Mouse (Mus musculus): ENCODE results near the gene Ltbp1.

Gene Ltbp1

DNA sequence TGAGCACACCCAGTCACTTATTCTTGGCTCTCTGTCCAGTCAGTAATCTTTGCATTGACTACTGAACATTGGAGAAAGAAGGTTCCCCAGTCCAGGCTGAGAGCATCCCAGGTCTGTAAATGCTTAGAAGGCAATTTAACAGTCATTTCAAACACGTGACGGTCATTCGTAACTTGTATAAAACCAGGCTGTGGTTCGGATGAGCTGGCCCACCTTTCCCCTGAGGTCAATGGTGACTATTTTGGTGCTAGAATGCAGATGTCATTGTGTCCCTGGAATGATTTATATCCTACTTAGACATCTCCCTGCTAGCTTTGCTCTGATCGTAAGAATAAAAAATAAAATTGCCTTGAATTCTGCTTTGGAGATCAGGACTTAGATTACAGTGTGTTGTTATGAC, 63.9 kb downstream of the Ltbp1 start:
- no peak for DNase-seq

DNA sequence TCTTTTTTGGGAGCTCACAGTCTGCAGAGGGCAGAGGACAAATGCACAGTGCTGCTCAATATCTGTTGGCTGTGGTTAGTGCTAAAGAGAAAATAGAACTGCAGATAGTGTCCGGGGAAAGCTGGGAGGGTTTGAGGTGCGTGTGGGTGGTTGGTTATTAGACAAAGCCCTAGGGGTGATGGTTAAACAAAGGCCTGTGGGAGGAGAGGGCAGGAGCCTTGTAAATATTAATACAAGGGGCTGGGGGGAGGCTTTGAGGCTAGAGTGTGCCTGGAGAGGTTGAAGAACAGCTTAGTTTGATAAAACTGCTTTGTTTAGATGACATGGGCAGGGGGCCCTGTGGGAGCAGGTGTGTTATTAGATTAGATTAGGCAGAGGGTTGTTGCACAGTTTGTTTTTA, 65.8 kb downstream of the Ltbp1 start:
- no peak for DNase-seq

DNA sequence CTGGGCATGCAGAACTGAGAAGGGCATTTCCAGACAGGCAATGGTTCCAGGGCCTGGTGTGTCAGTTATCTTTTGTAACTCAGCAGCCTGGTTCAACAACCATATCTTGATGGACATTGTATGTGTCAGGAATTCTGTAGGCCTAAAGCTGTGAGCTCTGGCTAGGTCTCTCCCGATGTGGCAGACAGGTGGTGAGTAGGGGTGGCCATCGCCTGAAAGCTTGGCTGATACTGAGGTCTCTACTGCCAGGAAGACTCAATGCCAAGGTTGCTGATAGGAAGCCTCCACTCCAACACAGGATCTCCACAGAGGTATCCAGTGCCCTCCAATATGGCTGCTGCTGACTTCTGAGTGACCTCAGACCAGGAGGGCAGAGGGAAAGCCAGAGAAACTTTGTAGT, 66.4 kb downstream of the Ltbp1 start:
- no peak for DNase-seq

DNA sequence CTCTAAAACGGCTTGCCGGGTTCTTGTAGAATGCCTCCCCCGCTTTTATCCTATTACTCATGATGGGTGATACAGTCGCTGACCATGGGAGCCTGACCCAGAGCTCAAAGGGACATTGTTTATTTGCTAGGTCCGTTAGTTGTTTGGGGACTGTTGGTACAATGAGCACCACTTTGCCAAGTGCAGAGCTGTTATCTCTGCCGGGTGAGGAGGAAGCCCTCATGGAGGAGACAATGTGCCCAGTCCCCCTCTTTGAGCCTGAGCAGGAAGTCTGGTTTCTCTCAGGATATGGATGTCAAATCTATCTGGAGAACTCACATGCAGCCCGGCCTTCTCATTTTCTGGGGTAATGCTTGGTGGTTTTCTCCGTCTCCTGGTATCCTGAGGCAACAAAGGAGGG, 68.5 kb downstream of the Ltbp1 start:
- peak; percentile 44 for DNase-seq

DNA sequence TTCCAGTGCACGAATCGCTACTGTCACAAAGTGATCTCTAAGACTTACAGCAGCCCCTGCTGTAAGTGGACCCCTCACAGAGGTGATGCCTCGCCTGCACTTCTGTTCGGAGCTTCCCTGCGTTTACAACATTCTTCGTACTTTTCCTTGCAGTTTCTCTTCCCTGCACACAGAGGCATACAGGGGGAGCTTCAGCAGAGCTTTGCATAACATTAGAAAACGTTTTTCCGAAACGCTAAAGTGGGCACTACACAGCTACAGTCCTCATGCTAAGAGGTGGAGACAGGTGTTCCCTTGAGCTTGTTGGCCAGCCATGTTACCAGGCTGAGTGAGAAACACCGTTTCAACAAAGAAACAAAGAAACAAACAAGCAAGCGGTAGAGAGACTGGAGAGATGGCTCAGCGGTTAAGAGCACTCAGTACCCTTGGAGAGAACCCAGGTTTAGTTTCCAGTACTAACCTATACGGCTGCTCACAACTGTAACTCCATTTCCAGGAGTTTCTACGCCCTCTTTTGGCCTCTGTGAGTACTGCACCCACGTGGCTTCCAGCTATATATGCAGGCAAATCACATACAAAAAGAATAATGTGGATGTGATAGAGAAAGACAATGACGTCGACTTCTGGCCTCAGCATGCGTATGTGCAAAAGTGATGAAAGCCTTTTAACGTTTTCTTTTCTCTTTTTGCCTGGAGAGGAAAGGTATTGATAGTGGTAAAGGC, 69.8 kb downstream of the Ltbp1 start:
- peak; percentile 30 for DNase-seq

DNA sequence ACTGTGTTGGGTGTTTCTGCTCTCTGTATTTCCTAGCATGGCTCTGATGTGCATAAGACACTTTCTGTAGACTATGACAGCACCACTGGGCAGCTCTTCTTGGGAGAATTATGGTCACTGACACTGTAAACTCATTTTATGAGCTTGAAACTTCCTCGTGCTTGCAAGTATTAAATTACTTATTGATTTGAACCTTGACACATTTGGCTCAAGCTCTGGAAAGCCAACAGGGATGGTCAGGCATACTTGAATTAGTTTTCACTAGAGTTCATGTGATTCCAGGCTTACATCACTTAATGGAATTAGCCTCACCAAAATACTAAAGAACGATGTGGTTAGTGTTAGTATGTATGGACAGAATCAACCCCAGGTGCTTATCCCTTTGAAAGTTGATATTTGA, 76.0 kb downstream of the Ltbp1 start:
- DNase-seq = no peak

DNA sequence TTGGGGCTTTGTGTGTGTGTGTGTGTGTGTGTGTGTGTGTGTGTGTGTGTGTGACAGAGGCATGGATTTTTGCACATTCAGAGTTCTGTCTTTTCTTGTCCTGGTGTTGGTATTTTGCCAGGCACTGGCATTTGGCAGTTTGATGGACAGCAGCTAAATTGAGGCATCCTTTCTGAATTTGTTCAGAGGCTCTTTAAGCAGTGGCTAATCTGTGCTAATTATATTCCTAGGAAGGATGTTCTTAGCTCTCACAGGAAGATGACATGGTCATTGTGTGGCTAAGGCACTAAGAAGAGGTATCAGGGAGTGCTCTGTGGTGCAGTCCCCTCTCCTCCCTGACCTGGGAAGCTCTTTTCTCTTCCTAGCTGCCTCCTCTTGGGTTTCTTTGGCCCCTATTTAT, 77.1 kb downstream of the Ltbp1 start:
- DNase-seq = peak; percentile 50

DNA sequence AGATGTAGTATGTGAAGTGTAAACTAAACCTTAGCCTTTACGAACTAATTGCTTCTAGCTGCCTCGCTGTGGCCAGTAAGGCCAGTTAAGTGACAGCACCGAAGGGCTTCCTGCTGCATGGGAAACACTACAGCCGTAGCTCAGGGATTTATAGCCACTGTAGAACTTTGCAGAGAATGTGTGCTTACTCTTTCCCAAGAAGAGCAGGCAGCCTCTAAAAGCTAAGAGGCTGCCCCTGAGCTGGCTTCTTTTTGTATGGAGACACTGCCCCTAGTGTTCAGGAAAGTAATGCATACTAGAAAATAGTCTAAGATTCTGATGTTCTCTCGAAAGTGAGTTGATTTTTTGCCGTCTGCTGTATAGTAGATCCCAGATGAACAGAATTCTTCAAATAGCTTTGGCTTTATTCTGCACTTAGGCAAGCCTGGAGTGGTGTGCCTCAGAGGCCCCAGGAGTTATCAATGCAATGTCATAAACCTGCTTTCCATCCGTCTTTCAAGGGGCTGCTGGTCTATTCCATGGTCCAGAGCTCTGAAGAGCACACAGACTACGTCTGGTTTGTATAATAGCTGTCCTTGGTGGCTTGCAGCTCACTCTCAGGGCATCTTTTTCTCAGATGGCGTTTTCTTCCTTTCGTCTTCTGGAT, 82.1 kb downstream of the Ltbp1 start:
- peak; percentile 62 for DNase-seq

DNA sequence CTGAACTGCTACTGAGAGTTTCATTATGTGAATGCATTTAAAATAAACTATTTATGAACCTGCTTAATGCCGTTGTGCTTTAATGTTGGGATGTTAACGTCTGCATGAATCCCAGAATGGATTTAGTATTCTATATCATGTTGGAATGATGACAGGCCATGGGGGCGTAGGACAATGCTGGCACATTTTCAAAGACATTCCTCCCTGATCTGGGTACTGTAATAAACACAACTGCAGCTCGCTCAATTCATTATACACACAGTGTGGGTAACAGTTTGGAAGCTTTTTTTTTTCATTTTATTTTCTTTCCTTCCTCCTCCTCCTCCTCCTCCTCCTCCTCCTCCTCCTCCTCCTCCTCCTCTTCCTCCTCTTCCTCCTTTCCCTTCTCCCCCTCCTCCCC, 82.9 kb downstream of the Ltbp1 start:
- DNase-seq = no peak

DNA sequence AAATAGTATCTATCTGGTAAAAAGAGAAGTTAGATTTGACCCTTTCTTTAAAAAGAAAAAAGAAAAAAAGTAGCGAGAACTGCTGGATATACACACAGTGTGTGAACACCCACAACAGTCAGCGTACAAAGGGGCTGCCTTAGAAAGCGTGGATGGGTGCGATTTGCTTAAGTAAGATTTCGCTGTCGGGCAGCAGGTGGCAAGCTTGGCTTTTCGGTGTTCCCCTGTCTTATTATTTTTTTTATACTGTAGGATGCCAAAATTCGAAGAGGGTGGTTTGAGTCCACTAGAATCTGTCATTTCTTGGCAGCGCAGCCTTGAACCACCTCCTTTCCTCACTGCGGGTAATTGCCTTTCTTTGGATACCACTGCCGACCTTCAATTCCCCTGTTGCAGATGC, 83.4 kb downstream of the Ltbp1 start:
- DNase-seq = no peak

DNA sequence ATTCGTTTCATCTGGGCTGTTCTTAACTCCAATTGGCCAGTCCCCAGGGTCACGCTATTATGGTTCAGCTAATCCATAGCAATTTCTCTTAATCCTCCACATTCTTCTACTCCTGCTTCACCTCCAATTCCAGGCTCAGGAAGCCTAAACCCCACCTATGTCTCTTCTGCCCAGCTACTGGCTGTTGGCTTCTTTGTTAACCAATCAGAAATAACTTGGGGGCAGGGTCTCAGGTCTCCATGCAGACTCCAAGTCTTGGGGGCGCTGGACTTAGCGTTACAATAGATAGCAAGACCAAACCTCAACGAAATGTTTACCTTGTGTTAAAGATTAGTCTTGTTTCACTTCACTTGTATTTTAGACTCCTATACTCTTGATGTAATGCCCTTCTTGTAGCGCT, 85.2 kb downstream of the Ltbp1 start:
- DNase-seq = no peak

DNA sequence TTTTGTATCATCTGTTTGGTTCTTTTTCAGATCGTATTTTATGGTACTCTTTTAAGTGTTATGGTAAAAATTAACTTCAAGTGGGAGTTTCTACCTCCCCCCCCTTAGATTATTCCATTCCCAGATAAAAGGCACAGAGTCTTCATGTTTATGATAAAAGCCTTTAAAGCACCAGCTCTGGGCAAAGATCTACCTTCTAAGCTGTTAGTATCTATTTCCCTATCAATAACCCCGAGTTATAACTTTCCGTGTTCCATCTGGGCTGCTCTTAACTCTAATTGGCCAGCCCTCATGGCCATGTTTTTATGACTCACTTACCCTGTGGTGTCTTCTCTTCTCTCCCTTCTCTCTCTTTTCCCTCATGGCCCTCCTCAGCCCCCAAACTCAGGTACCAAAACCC, 88.2 kb downstream of the Ltbp1 start:
- no peak for DNase-seq

DNA sequence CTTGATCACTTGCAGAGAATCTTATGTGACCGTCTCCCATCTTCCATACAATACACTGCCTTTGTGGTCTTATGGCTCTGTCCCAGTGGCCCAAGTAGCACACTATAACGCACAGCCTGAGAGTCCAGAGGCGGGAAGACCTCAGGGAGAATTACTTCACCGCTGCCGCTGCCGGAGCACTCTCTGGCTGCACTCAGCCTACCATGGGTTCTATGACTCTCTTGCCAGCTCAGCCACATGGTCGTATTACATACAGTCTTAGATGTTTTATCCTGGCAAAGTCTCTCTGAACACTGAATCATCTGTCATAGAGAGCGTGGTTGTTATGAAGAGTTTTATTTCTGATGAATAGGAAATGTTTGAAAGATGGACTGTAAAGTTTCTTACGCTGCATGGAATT, 89.2 kb downstream of the Ltbp1 start:
- no peak for DNase-seq

DNA sequence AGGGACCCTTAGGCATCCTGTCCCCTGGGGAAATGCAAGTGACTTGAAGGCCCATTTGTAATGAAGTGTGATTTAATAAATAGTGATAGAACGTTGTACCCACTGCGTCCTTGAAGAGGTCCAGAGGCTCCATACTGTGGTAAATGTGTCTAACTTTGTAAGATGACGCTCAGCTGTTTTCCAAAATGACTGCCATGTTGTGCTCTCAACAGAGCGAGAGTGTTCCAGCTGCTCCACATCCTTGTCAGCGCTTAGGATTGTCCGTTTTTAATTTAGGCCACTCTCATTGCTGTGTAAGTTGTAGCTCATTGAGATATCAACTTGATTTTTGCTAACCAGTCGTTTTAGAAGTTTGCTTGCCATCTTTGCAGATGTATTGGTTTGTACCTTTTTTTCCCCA, 91.4 kb downstream of the Ltbp1 start:
- no peak for DNase-seq

DNA sequence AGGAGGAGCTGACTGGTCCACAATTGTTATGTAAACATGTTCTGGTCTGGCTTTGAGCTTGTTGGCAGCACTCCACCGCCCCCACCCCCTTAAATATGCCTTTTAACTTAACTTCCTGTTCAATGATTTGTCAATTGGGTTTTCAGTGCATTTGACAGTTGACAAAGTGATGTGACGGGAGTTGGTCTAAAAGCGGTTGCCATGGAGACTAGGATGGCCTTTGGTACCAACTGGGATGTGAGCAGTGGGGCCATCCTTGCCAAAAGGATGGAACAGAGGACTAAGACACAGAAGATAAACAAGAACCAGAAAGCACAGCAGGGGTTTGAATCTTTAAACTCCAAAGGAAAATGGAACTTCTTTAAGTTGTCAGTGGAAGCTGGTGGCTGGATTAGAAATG, 92.0 kb downstream of the Ltbp1 start:
- no peak for DNase-seq

DNA sequence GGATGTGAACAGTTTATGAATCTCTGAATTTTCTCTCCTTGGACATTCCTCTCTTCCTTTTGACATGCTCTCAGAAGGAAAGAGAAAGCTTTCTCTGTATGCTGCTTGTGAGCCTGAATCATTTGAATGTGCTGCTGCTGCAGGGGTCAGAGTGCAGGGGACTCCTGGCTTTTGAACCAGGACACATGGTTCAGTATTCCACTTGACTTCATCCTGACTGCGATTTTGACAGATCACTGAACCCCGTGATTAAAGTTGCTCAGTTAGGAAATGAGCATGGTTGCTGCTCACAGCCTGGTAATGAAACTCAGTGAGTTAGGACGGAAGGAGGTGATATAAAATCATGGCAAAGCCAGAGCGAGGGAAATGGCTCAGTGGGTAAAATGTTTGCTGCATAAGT, 95.8 kb downstream of the Ltbp1 start:
- DNase-seq = no peak

DNA sequence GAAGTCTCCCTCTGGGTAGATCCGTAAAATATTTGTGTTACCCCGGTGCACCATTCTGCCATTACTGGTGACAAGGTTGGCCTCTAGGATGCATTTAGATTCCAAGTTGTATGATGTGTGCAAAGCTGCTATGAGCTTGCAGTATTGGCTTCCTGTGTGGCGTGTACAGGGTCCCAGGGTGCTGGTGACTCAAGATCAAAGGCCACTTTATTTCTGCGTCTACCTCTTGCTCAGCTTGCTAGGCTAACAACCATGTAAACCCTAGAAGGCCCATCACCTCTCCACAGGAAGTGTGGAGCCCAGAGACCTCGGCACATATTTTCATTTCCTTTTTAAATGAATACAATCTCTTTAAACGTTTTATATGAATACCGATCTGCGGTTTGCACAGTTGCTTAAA, 96.6 kb downstream of the Ltbp1 start:
- DNase-seq = no peak

DNA sequence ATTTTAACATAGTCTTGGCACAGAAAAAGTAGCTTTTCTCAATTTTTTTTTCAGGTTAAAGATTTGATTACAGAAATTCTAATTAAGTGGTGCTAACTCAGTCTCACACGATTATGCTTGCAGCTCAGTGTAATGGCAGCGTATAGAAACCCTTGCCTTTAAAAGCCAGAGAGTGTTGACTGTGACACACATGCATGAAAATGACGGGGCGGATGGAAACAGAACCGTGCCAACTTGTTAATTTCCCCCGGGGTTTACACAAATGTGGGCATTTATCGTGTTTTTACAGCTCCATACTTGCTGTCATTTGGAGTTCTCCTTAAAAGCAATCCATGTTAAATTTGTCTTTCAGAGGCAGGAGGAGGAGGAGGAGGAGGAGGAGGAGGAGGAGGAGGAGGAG, 102.0 kb downstream of the Ltbp1 start:
- DNase-seq = no peak

DNA sequence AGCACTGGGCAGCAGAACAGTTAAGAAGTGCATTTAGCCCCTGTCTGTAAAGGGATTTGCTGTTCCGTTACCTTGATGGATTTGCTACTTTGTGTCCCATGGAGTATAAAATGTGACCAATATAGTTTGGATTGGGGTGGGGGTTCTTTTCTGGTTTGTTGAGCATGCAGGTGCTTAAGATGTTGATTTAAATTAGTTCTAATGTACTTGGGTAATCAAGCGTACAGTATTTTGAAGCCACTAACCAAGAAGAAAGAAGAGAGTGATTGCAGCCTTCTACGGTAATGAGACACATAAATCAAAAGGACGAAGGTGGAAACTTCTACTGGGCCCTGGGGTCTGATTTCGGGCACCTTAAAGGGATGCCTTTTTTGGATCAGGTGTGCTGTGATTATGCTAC, 102.5 kb downstream of the Ltbp1 start:
- no peak for DNase-seq

DNA sequence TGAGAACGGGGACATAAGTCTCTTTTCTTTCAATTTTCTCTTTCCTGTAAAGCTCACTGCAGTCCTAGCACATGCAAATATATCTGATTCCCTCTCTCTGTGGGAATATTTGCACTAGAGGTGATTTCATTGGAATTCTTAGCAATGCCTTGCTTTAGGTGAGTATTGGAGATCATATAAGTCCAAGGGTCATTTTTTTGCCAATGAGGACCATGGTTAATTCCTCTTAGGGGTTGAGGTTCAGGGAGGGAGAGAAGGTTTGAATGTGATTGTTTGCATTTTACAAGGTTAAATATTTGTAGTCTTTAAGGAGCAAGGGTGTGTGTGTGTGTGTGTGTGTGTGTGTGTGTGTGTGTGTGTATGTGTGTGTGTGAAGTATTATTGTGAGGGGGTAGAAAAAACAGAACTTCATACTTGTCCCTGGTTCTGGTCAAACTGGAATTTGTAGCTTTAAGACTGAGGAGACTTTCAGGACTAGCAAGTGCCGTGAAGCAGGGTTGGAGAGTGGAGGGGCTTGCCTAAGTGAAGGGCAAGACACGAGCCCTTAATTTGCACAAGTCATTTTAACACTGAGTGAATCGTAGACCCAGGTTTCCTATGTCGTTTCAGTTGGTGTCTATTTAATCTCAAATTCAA, 103.8 kb downstream of the Ltbp1 start:
- DNase-seq = no peak

DNA sequence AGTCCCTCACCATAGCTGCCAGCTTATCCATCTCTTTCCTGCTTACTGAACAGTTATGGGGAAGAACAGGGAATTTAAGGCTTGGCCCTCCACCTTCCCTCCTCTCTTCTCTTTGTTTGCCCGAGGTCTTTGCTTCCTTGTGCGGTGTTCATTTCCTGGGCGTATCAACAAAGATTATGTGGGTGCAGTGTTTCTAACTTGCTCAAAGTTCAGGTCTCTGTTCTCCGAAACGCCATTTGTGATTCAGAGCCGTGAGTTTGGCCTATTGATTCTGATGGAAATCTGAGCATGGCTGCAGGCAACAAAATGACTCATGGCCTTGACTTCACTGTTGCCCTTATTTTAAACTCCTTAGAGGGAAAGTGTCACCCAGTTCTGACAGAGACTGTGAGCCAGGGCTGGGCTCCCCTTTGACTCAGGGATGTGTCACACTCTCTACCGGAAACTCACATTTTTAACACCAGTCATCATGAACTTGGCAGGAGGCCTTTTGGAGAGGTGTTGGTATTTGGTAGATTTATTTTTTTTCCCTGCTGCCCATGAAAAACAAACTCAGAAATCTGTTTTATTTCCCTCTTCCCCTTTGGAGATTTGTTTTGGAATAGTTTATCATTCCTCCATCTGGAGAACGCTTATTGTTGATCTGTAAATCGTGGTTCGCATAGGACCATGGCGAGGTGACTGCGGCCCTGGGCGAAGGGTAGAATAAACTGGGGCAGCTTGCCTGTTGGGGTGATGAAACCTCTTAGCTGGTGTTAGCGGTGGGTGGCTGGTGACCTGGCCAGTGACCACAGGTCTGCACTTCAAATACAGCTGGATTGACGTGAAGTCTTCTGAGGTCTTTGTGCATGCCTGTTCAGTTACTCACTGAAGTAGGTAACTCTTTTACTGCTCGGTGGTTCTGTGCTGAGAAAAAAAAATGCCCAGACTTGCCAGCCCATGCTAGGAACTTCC, 105.2 kb downstream of the Ltbp1 start:
- no peak for DNase-seq

DNA sequence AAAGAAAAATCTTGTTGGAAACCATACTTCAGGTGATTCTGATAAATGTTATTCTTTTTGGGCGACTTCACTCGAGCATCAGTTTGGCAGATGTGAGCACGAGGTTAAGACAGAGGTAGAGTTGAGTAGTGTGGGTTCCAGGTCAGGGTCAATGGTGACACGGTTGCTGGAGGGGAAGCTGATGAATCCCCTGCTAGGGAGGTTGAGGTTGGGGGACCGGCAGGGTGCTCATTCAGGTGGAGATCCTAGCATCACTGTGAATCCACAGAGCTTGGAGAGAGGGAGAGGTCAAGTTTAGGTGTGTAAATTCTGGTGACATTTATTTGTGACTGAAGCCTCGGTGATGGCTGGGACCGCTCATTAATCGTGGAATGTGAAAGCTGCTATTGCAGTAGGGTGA, 110.2 kb downstream of the Ltbp1 start:
- DNase-seq = no peak

DNA sequence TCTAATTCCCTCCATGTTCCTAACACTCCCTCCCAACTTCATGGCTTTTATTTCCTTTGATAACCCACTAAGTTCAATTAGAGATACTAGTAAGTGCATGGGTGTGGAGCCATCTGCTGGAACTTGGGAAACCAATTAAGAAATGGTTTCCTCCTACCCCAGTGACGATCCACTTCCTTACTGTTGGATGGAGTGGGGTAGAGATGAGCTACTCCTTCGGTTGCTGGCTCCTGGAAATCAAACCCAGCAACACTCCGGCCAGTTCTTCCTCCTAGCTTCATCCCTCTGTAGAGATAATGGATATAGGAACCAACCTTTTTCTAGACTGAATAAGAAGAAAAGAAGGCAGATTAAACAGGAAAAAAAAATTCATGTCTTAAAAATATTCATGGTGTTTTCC, 113.5 kb downstream of the Ltbp1 start:
- DNase-seq = no peak

Measured in retina, postnatal 1 day (tissue).